Mouse (Mus musculus) lung, embryonic 16.5 days (tissue): ENCODE results near the gene Snrnp25. TPM values are rescaled to one million over a fixed set of nuclear protein-coding genes. Genes with fewer than 3 reads are reported as not detected.

Source experiments
- ATAC-seq: fragments of 200-750 bp; cut with Nextera tagmentation; 2 replicates; pipeline ENCODE4 v1.8.0; 2017; ENCODE audit warnings: low read depth, mild to moderate bottlenecking, moderate library complexity
- H3K27ac ChIP-seq: fragments of 300-500 bp; sonication (generic); 2 replicates; pipeline ENCODE4 v1.5.1; 2014; ENCODE audit warnings: mild to moderate bottlenecking, control low read depth, low read length
- H3K27me3 ChIP-seq: fragments of 300-500 bp; sonication (generic); 2 replicates; pipeline ENCODE4 v1.6.1; 2014; ENCODE audit warnings: low read depth, low read length, mixed read lengths; ENCODE audit not compliant: control insufficient read depth, insufficient read depth
- H3K36me3 ChIP-seq: fragments of 300-500 bp; sonication (generic); 2 replicates; pipeline ENCODE4 v1.6.1; 2014; ENCODE audit warnings: low read length; ENCODE audit not compliant: control insufficient read depth, insufficient read depth
- H3K4me1 ChIP-seq: fragments of 300-500 bp; sonication (generic); replicated peaks from 2 replicates; pipeline ENCODE4 v1.6.1; 2014; ENCODE audit warnings: low read length, mixed read lengths; ENCODE audit not compliant: control insufficient read depth, insufficient read depth
- H3K4me2 ChIP-seq: fragments of 300-500 bp; sonication (generic); 2 replicates; pipeline ENCODE4 v1.6.1; 2014; ENCODE audit warnings: low read depth, low read length, control low read depth
- H3K4me3 ChIP-seq: fragments of 300-500 bp; sonication (generic); 2 replicates; pipeline ENCODE4 v1.5.1; 2014; ENCODE audit warnings: mild to moderate bottlenecking, low read length, control low read depth
- H3K9ac ChIP-seq: fragments of 300-500 bp; sonication (generic); 2 replicates; pipeline ENCODE4 v1.6.1; 2014; ENCODE audit warnings: low read length, control low read depth
- H3K9me3 ChIP-seq: fragments of 300-500 bp; sonication (generic); 2 replicates; pipeline ENCODE4 v1.6.1; 2016; ENCODE audit warnings: low read length; ENCODE audit not compliant: control insufficient read depth
- WGBS: fragments of 180-500 bp; shearing (Covaris S2); extraction: QIAGEN DNeasy Blood & Tissue Kit; methylation state at CpG from one replicate; pipeline ENCODE4 v1.1.7; 2014; 5-methylcytosine and 5-hydroxymethylcytosine counted together
- polyA plus RNA-seq: library from polyadenylated mRNA; unstranded; fragments of >200 nt; fragmentation: Nextera tagmentation; extraction: Ambion mirVana; gene quantifications from 2 replicates; pipeline ENCODE4 v1.2.1, GENCODE M21; 2015

Snrnp25 gene
- polyA plus RNA-seq, 1 experiment from 2014 or later = 49.2 TPM

GRCm38 (mm10) chr11:32190603-32191110 is 14.6 kb upstream of the Snrnp25 start:
- H3K9ac ChIP-seq = no peak overlapping the region
- H3K27ac ChIP-seq = no peak overlapping the region
- no peaks in the 10 kb centered on the region for H3K9me3 ChIP-seq
- 56% methylated on average over 13 of the region's 13 CpGs for WGBS
- H3K4me1 ChIP-seq = no peaks in the 10 kb centered on the region
- ATAC-seq = no peak
- no peak overlapping the region for H3K4me3 ChIP-seq
- no peak overlapping the region for H3K4me2 ChIP-seq
- H3K27me3 ChIP-seq = no peaks in the 10 kb centered on the region
- H3K36me3 ChIP-seq = no peaks in the 10 kb centered on the region

- H3K27me3 ChIP-seq = no peaks in the 10 kb centered on the region; the same call in 1 of the 2 replicates
- no peaks in the 10 kb centered on the region for H3K4me1 ChIP-seq
- H3K9ac ChIP-seq = no peak overlapping the region
- no peaks in the 10 kb centered on the region for H3K9me3 ChIP-seq
- no peak overlapping the region for H3K4me2 ChIP-seq
- WGBS = 80% methylated on average over 10 of the region's 10 CpGs
- no peak overlapping the region for H3K4me3 ChIP-seq
- no peak overlapping the region for H3K27ac ChIP-seq
- ATAC-seq = no peak
- no peaks in the 10 kb centered on the region for H3K36me3 ChIP-seq
Measured at GRCm38 (mm10) chr11:32193156-32193555, 12.1 kb upstream of the Snrnp25 start.

- Histone ChIP-seq H3K9ac (no peak overlapping the region), H3K9me3 (no peaks in the 10 kb centered on the region), H3K4me2 (no peak overlapping the region), H3K4me1 (no peaks in the 10 kb centered on the region), H3K4me3 (no peak overlapping the region), H3K36me3 (no peaks in the 10 kb centered on the region), H3K27me3 (no peaks in the 10 kb centered on the region; the same call in 1 of the 2 replicates), H3K27ac (no peak overlapping the region)
- ATAC-seq = no peak
- WGBS = 76% methylated on average over 10 of the region's 10 CpGs
Measured at GRCm38 (mm10) chr11:32194086-32194485, 11.1 kb upstream of the Snrnp25 start.

- H3K4me1 ChIP-seq = no peaks in the 10 kb centered on the region
- H3K4me3 ChIP-seq = no peak overlapping the region
- no peaks in the 10 kb centered on the region for H3K36me3 ChIP-seq
- ATAC-seq = no peak
- no peak overlapping the region for H3K4me2 ChIP-seq
- no peak overlapping the region for H3K9ac ChIP-seq
- H3K27me3 ChIP-seq = no peaks in the 10 kb centered on the region; the same call in 1 of the 2 replicates
- 79% methylated on average over 5 of the region's 5 CpGs for WGBS
- no peaks in the 10 kb centered on the region for H3K9me3 ChIP-seq
- H3K27ac ChIP-seq = no peak overlapping the region
Measured at GRCm38 (mm10) chr11:32194626-32195025, 10.6 kb upstream of the Snrnp25 start.

- H3K4me3 ChIP-seq = no peak overlapping the region
- ATAC-seq = no peak
- H3K4me2 ChIP-seq = no peak overlapping the region
- H3K9me3 ChIP-seq = no peaks in the 10 kb centered on the region
- H3K36me3 ChIP-seq = no peaks in the 10 kb centered on the region
- no peak overlapping the region; the same call in 1 of the 2 replicates for H3K9ac ChIP-seq
- 27% methylated on average over 11 of the region's 11 CpGs for WGBS
- no peak overlapping the region for H3K27ac ChIP-seq
- no peaks in the 10 kb centered on the region for H3K4me1 ChIP-seq
- H3K27me3 ChIP-seq = no peaks in the 10 kb centered on the region; the same call in 1 of the 2 replicates
Measured at GRCm38 (mm10) chr11:32195867-32196540, 9.2 kb upstream of the Snrnp25 start.

GRCm38 (mm10) chr11:32196727-32197126 is 8.5 kb upstream of the Snrnp25 start:
- Histone ChIP-seq H3K9me3 (no peaks in the 10 kb centered on the region), H3K36me3 (no peaks in the 10 kb centered on the region), H3K27me3 (no peaks in the 10 kb centered on the region; the same call in 1 of the 2 replicates), H3K4me3 (no peak overlapping the region), H3K9ac (no peak overlapping the region), H3K4me2 (no peak overlapping the region), H3K4me1 (no peaks in the 10 kb centered on the region), H3K27ac (no peak overlapping the region)
- 65% methylated on average over 6 of the region's 6 CpGs for WGBS
- no peak for ATAC-seq

GRCm38 (mm10) chr11:32197766-32198165 is 7.4 kb upstream of the Snrnp25 start:
- no peaks in the 10 kb centered on the region for H3K4me1 ChIP-seq
- ATAC-seq = no peak
- no peaks in the 10 kb centered on the region for H3K9me3 ChIP-seq
- WGBS = 22% methylated on average over 3 of the region's 3 CpGs
- H3K4me3 ChIP-seq = no peak overlapping the region
- no peaks in the 10 kb centered on the region for H3K36me3 ChIP-seq
- no peaks in the 10 kb centered on the region; the same call in 1 of the 2 replicates for H3K27me3 ChIP-seq
- H3K27ac ChIP-seq = no peak overlapping the region
- H3K9ac ChIP-seq = no peak overlapping the region
- H3K4me2 ChIP-seq = no peak overlapping the region

GRCm38 (mm10) chr11:32198256-32198955 is 6.8 kb upstream of the Snrnp25 start:
- Histone ChIP-seq H3K4me2 (no peak overlapping the region), H3K36me3 (no peaks in the 10 kb centered on the region), H3K4me1 (no peaks in the 10 kb centered on the region), H3K9me3 (no peaks in the 10 kb centered on the region), H3K27me3 (no peaks in the 10 kb centered on the region; the same call in none of the 2 replicates), H3K9ac (no peak overlapping the region), H3K27ac (no peak overlapping the region), H3K4me3 (no peak overlapping the region)
- no peak for ATAC-seq
- 63% methylated on average over 14 of the region's 14 CpGs for WGBS

GRCm38 (mm10) chr11:32199230-32199629 is 6.0 kb upstream of the Snrnp25 start:
- H3K36me3 ChIP-seq = no peaks in the 10 kb centered on the region
- no peaks in the 10 kb centered on the region for H3K4me1 ChIP-seq
- no peak overlapping the region for H3K9ac ChIP-seq
- H3K9me3 ChIP-seq = no peaks in the 10 kb centered on the region
- H3K4me3 ChIP-seq = no peak overlapping the region
- WGBS = 46% methylated on average over 6 of the region's 6 CpGs
- no peak overlapping the region for H3K4me2 ChIP-seq
- H3K27me3 ChIP-seq = no peaks in the 10 kb centered on the region; the same call in none of the 2 replicates
- ATAC-seq = no peak
- H3K27ac ChIP-seq = no peak overlapping the region
